Mouse (Mus musculus) v-Abl transformed pro-B cells (cell line): ENCODE data around the gene Vmn1r159.
"Not testable (repeated sequence)": the region's sequence is repeated elsewhere in the genome, so short reads cannot be mapped to it uniquely, and the experiment has no call there.

Source experiments
- in situ Hi-C, 2 experiments: fragments of 400-800 bp; cut with MboI; formaldehyde crosslinking; loops; one replicate each; pipeline ENCODE4 v1.15.1; 2025; ENCODE audit not compliant: unreplicated experiment in 2 of 2

The Vmn1r159 gene

GRCm38 (mm10) chr7:22843505-22843904 is at the start of gene Vmn1r159:
Vmn1r159 (minus strand) TSS chr7:22843605.
- in situ Hi-C loops, result not testable (repeated sequence)

GRCm38 (mm10) chr7:22870924-22871323 is 27.5 kb upstream of the Vmn1r159 start, which contains the start of gene Vmn1r160:
Vmn1r160 (plus strand) TSS chr7:22871224.
- in situ Hi-C loops, result not testable (repeated sequence)
